Mouse (Mus musculus) liver, adult 2 months (tissue): ENCODE measurements around the gene Ap3m1. TPM values are rescaled to one million over a fixed set of nuclear protein-coding genes. Genes with fewer than 3 reads are reported as not detected.

Source experiments
- DNase-seq: peaks from one replicate; pipeline ENCODE4 v3.0.0-alpha.2; 2011; ENCODE audit warnings: low read depth, low spot score; ENCODE audit errors: extremely low read depth
- H3K27ac ChIP-seq: fragments of 200-500 bp; replicated peaks from 2 replicates; pipeline ENCODE4 v1.5.1; 2012; ENCODE audit warnings: low read depth, mild to moderate bottlenecking, control low read depth, inconsistent platforms, low read length; ENCODE audit not compliant: insufficient read depth
- H3K27me3 ChIP-seq: fragments of 200-500 bp; 2 replicates; pipeline ENCODE4 v1.6.1; 2012; ENCODE audit warnings: mild to moderate bottlenecking, moderate library complexity, low read length, inconsistent platforms; ENCODE audit not compliant: control insufficient read depth, insufficient read depth
- H3K36me3 ChIP-seq: fragments of 200-500 bp; 2 replicates; pipeline ENCODE4 v1.6.1; 2012; ENCODE audit warnings: low read length, inconsistent platforms; ENCODE audit not compliant: control insufficient read depth, insufficient read depth
- H3K4me1 ChIP-seq: fragments of 200-500 bp; 2 replicates; pipeline ENCODE4 v1.6.1; 2011; ENCODE audit warnings: low read length; ENCODE audit not compliant: control insufficient read depth, insufficient read depth
- H3K4me3 ChIP-seq: fragments of 200-500 bp; 2 replicates; pipeline ENCODE4 v1.5.1; 2011; ENCODE audit warnings: low read depth, mild to moderate bottlenecking, control low read depth, low read length, moderate library complexity; ENCODE audit not compliant: insufficient read depth
- H3K79me2 ChIP-seq: fragments of 200-500 bp; 2 replicates; pipeline ENCODE4 v1.6.1; 2012; ENCODE audit warnings: inconsistent platforms, mild to moderate bottlenecking, low read length, moderate library complexity; ENCODE audit not compliant: control insufficient read depth, insufficient read depth
- H3K9ac ChIP-seq: fragments of 200-500 bp; 2 replicates; pipeline ENCODE4 v1.6.1; 2012; ENCODE audit warnings: low read depth, mild to moderate bottlenecking, control low read depth, inconsistent platforms, low read length
- CTCF ChIP-seq: fragments of 200-500 bp; IDR thresholded peaks from 2 replicates; pipeline ENCODE4 v1.5.1; 2011; ENCODE audit warnings: low read depth, low read length, control low read depth
- POLR2A ChIP-seq: fragments of 200-500 bp; IDR thresholded peaks from 2 replicates; pipeline ENCODE4 v1.6.1; 2011; ENCODE audit warnings: low read length, control low read depth; ENCODE audit not compliant: insufficient read depth; ENCODE audit errors: extremely low read depth
- WGBS: fragments of 180-500 bp; shearing (Covaris S2); methylation state at CpG from one replicate; pipeline ENCODE4 v1.1.7; 2018; 5-methylcytosine and 5-hydroxymethylcytosine counted together
- polyA plus RNA-seq: library from polyadenylated mRNA; depleted of rRNA; stranded (reverse); fragments of >200 nt; gene quantifications from 2 replicates; pipeline ENCODE4 v1.2.3, GENCODE M21; 2012; rRNA removed
- total RNA-seq: library from RNA; depleted of rRNA; stranded (reverse); fragments of >200 nt; gene quantifications from 2 replicates; pipeline ENCODE4 v1.2.3, GENCODE M21; 2014; rRNA removed

Ap3m1 gene
- total and polyA plus RNA-seq, 2 experiments, result 44.8 to 126 TPM

DNA sequence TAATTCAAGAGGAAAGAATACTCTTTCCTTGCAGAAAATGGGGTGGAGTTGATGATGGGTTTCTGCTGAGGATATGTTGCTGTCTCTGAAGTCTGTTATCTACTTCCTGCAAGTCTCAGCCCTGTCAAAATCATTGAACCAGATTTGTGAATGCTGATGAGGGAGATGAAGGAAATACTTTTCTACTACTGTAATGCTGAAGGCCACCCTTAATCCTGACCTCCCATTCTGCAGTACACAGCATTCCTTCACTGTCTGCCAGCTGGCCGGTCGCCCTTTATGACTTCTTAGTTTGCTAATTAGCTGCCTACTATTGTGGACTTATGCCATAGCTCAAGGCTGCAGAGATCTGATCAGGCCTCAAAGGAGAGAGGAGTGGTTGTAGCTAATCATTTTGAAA is 68.5 kb downstream of the Ap3m1 start:
- peaks cover 27% of the 10 kb centered on the region for H3K36me3 ChIP-seq
- 58% methylated on average over 2 of the region's 2 CpGs for WGBS

More for the DNA sequence above, 68.5 kb downstream of the Ap3m1 start:
- H3K27ac ChIP-seq, result no peak overlapping the region
- TF ChIP-seq POLR2A, result no peak
- no peak for TF ChIP-seq CTCF
- peaks cover 7% of the 10 kb centered on the region; the same call in 1 of the 2 replicates for H3K79me2 ChIP-seq
- no peak overlapping the region for H3K4me3 ChIP-seq
- no peaks in the 10 kb centered on the region for H3K27me3 ChIP-seq
- H3K4me1 ChIP-seq, result peaks cover 12% of the 10 kb centered on the region
- DNase-seq, result peak; percentile 73
- H3K9ac ChIP-seq, result no peak overlapping the region

Other genes starting within 250 kb of the Ap3m1 start
- 1.2 and 2.1 TPM in 2 replicates for gene Plau, start 215.8 kb downstream of the Ap3m1 start, total RNA-seq
- gene Plau, start 215.8 kb downstream of the Ap3m1 start, polyA plus RNA-seq, result 0.19 and 0.57 TPM in 2 replicates
- gene Vcl, start 123.1 kb downstream of the Ap3m1 start, total RNA-seq, result 12.1 and 13.6 TPM in 2 replicates
- gene Vcl, start 123.1 kb downstream of the Ap3m1 start, polyA plus RNA-seq, result 7.9 and 9.5 TPM in 2 replicates
- 877 and 924 TPM in 2 replicates for gene Adk, start 66 bp upstream of the Ap3m1 start, total RNA-seq
- 231 and 284 TPM in 2 replicates for gene Adk, start 66 bp upstream of the Ap3m1 start, polyA plus RNA-seq